Mouse (Mus musculus): ENCODE measurements at regions not wholly inside any gene's neighbourhood (a gene's known extent, or its start where the extent isn't known, plus 50 kb on each side); places are given as distances from the start of the nearest gene placed in this dataset.

DNA sequence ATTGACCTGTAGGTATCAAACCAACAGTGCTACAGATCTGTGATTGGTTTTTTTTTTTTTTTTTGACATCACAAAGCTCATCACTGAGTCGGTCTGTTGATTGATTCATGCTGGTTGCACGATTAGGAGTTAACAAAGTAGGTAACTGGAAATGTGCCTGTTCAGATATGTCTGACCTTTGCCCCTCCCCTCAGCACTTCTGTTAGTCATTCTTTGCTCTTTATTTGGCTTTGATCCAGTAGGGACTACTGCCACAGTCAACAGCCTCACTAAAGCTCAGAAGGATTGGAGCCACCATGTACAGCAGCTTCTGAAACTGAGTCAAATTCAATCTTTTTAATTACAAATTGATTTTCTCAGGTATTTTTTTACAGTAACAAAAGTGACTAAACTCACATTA is 870.7 kb upstream of the Lrfn5 start:
- peak; percentile 24 to 25 for DNase-seq

GRCm38 (mm10) chr12:60675751-60676150 is 847.2 kb upstream of the Lrfn5 start:
- no peak for DNase-seq

GRCm38 (mm10) chr12:60684036-60684435 is 838.9 kb upstream of the Lrfn5 start:
- no peak for DNase-seq

GRCm38 (mm10) chr12:60717326-60717725 is 805.6 kb upstream of the Lrfn5 start:
- no peak for DNase-seq

All from kidney, adult 8-10 months (tissue).